Mouse (Mus musculus) ES-E14 (cell line): ENCODE data around the gene Men1.

Experiments used
- CHD2 ChIP-seq: IDR thresholded peaks from 2 replicates; pipeline ENCODE4 v1.6.1; 2014; ENCODE audit warnings: mild to moderate bottlenecking, low read depth, low read length, inconsistent platforms
- HCFC1 ChIP-seq: IDR thresholded peaks from 2 replicates; pipeline ENCODE4 v1.6.1; 2012; ENCODE audit warnings: low read length, inconsistent platforms, borderline replicate concordance; ENCODE audit not compliant: insufficient read depth
- MAFK ChIP-seq: IDR thresholded peaks from 2 replicates; pipeline ENCODE4 v1.6.1; 2014; ENCODE audit warnings: mild to moderate bottlenecking, low read depth, low read length, inconsistent platforms; ENCODE audit not compliant: insufficient read depth
- ZNF384 ChIP-seq: IDR thresholded peaks from 2 replicates; pipeline ENCODE4 v1.6.1; 2012; ENCODE audit warnings: low read depth, low read length, inconsistent platforms

DNA sequence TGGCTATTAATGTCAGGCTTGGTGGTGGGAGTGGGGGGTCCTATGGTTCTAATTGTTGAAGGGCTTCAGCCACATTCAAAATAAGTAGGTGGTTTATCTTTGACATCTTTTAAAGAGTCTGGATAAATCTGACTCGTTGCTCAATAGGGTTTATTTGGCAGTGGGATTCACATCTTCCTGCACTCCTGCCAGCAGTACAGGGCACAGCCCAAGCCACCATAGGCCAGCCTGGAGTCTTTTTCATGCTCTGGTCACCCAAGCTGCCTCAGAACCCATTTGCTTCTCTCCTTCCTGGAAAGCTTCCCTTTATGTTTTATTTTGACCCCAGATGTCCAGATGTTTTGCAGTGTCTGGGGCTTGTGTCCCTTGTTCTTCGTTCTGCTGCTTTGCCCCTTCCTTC lies 41.9 kb downstream of the Men1 start:
- TF ChIP-seq MAFK = no peak
- TF ChIP-seq HCFC1 = no peak
- no peak for TF ChIP-seq CHD2
- TF ChIP-seq ZNF384 = no peak
